Mouse (Mus musculus): ENCODE measurements around the gene Gm20388.

- TF ChIP-seq CTCF (IDR thresholded peaks at IDR 0.05; ENCODE audit: low read depth, low read length), result no peak
- peak; percentile 100 for TF ChIP-seq TAL1 (conservative IDR thresholded peaks at IDR 0.05; ENCODE audit: low read depth, low read length)
- no peak for TF ChIP-seq GATA1 (IDR thresholded peaks at IDR 0.05; ENCODE audit: borderline replicate concordance, low read length)
- TF ChIP-seq POLR2AphosphoS5 (IDR thresholded peaks at IDR 0.05; ENCODE audit: insufficient replicate concordance, low read depth, low read length), result 0 out of 2 replicates have a peak, but pooled peaks have one; percentile 51
Measured at GRCm38 (mm10) chr8:122321455-122321921, 2410.8 kb downstream of the Gm20388 start.

All from G1E (cell line).